Mouse (Mus musculus): ENCODE data around the gene Wapl.

DNA sequence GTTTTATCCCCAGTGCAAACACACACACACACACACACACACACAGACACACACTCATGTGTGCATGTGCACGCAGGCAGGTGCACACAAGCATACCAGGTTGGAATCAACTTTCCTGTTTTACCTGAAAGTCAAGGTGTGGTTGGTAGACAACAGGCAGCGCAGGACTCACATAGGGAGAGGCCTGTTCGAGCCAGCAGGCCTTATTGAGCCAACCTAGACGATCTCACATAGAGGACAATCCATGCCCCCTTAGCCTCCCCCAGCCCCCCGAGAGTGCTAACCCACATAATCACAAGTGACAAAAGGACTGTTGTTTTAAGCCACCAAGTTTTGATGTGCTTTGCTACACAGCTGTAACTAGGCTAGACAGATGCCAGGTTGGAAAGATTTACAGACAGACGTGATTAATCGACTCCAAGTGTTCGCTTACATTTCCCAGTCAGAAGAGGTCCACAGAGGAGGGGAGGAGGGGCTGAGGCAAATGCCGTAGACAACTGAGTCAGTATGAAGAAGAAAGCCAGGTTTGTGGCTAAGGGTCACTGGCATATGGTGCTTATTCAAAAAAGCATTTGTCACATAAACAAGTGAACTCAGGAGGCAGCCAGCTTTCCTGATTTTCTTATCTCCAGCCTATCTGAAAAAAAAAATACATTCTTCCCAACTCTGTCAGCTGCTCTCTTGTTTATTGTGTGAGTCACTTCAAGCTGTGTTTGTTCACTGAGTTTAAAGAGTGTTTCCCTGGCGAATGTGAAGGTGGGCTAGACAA, 90.2 kb downstream of the Wapl start:
- TF ChIP-seq CTCF (IDR thresholded peaks at IDR 0.05; ENCODE audit: control insufficient read depth, insufficient read depth, insufficient replicate concordance, low read depth, low read length) (no peak), POLR2A (IDR thresholded peaks at IDR 0.05; ENCODE audit: control insufficient read depth, low read depth, low read length) (no peak)
